ENCODE assay signal across 14 mouse cellular contexts in the genomic region with DNA sequence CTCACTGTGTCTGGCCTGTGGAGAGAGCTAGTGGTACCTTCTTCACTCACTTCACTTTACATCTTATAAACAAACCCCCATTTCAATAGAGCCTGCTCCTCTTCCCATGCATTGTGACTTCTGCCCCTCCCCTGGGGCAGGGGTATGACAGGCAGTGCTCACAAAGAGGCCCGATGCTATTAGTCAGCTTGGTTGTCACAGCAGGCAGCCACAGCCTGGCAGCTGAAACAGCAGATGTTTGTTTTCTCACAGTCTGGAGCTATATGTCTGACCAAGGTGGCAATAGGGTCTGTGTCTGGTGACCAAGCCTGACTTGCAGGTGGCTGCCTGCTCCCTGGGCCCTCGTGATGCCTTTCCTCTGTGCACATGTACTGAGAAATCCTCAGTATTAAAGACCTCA.
DNase-seq lines count a peak whose midpoint lies in the region; ATAC-seq and TF ChIP-seq lines count a peak whose summit lies in the region.
"Had no signal": no experiment of that assay in that cellular context is flagged by ENCODE, and none has a peak within 500 bp of the region (broad histone marks: within the 10 kb centered on the region; RNA-seq: fewer than 3 reads in every experiment).

No protein-coding gene starts in this region.

- intact Hi-C loops in left cerebral cortex, postnatal 36 days (cut with DNase I), result no loop called here

- ATAC-seq in hindbrain, postnatal 0 days, result peak; percentile 50
- ATAC-seq in activated CD4-positive, CD25-positive, alpha-beta regulatory T cell, adult 4 months, result no peak

- H3K27ac ChIP-seq in hindbrain, postnatal 0 days, result no peak overlapping the region
- H3K27ac ChIP-seq: heart, embryonic 13.5 days; limb, embryonic 13.5 days had no signal

- no peak overlapping the region for H3K4me3 ChIP-seq in hindbrain, postnatal 0 days (ENCODE audit: low read length)
- H3K4me3 ChIP-seq: heart, embryonic 13.5 days; limb, embryonic 13.5 days had no signal

- DNase-seq in layer of hippocampus, adult 9-11 months, result peak; percentile 11
- no peak for DNase-seq in layer of hippocampus, adult 18-20 months (ENCODE audit: low spot score in 2 of 2)
- DNase-seq in fibroblast of lung, adult 2 months (ENCODE audit: low read depth), result peak; percentile 29
- DNase-seq in hindbrain, postnatal 0 days (ENCODE audit: low spot score), result peak; percentile 46
- DNase-seq in retina, embryonic 14.5 days (ENCODE audit: low spot score), result peak; percentile 76
- no peak for DNase-seq in urinary bladder, postnatal 14 days (ENCODE audit: low spot score)
- DNase-seq in left cerebral cortex, postnatal 36 days (ENCODE audit: low spot score in 2 of 2), result no peak
- DNase-seq: cerebellum, adult 2 months; kidney, adult 18-20 months; right cerebral cortex, adult 18-20 months had no signal

- no peak overlapping the region for H3K4me2 ChIP-seq in hindbrain, postnatal 0 days (ENCODE audit: low read depth, low read length)
- H3K4me2 ChIP-seq: heart, embryonic 13.5 days; limb, embryonic 13.5 days had no signal

- 12% methylated on average over 2 of the region's 2 CpGs for WGBS in hindbrain, postnatal 0 days

- H3K9ac ChIP-seq in hindbrain, postnatal 0 days (replicated peaks; ENCODE audit: low read length), result no peak overlapping the region
- H3K9ac ChIP-seq: heart, embryonic 13.5 days; limb, embryonic 13.5 days had no signal

- 0 out of 2 replicates have a peak, but pooled peaks cover 10% of the 10 kb centered on the region for H3K4me1 ChIP-seq in hindbrain, postnatal 0 days (ENCODE audit: insufficient read depth, low read length)

- TF ChIP-seq CTCF in hindbrain, postnatal 0 days (IDR thresholded peaks at IDR 0.05; ENCODE audit: low read depth), result no peak

- no peaks in the 10 kb centered on the region for H3K27me3 ChIP-seq in hindbrain, postnatal 0 days (ENCODE audit: insufficient read depth, low read length)
- H3K27me3 ChIP-seq: CH12.LX; heart, embryonic 13.5 days; limb, embryonic 13.5 days had no signal

- no peaks in the 10 kb centered on the region for H3K9me3 ChIP-seq in hindbrain, postnatal 0 days (ENCODE audit: low read length)
- H3K9me3 ChIP-seq: heart, embryonic 13.5 days; limb, embryonic 13.5 days had no signal

- no peaks in the 10 kb centered on the region for H3K36me3 ChIP-seq in hindbrain, postnatal 0 days (ENCODE audit: insufficient read depth, low read length)
- H3K36me3 ChIP-seq: heart, embryonic 13.5 days; limb, embryonic 13.5 days had no signal

Comparison
In these comparisons a context has a peak if more than half of its experiments do, and no peak if none do; other contexts are left out.
1. DNase-seq: peak in layer of hippocampus, adult 9-11 months (single experiment), fibroblast of lung, adult 2 months (single experiment), hindbrain, postnatal 0 days (single experiment) and retina, embryonic 14.5 days (single experiment); none in layer of hippocampus, adult 18-20 months (0 of 2), urinary bladder, postnatal 14 days (single experiment) and left cerebral cortex, postnatal 36 days (0 of 2).